9 mouse cellular contexts compared by ENCODE assay signal in genomic region chr3:65317876-65318537, GRCm38 (mm10).
DNase-seq lines count a peak whose midpoint lies in the region; ATAC-seq and TF ChIP-seq lines count a peak whose summit lies in the region.
"Had no signal": no experiment of that assay in that cellular context is flagged by ENCODE, and none has a peak within 500 bp of the region (broad histone marks: within the 10 kb centered on the region; RNA-seq: fewer than 3 reads in every experiment).

No protein-coding gene starts in this region.

- WGBS in hindbrain, postnatal 0 days: 35% methylated on average over 10 of the region's 10 CpGs

- no peaks in the 10 kb centered on the region for H3K9me3 ChIP-seq in hindbrain, postnatal 0 days (ENCODE audit: low read length)
- H3K9me3 ChIP-seq: limb, embryonic 13.5 days had no signal

- no peaks in the 10 kb centered on the region for H3K4me1 ChIP-seq in hindbrain, postnatal 0 days (ENCODE audit: insufficient read depth, low read length)
- H3K4me1 ChIP-seq: limb, embryonic 13.5 days had no signal

- H3K27me3 ChIP-seq in hindbrain, postnatal 0 days (ENCODE audit: insufficient read depth, low read length): no peaks in the 10 kb centered on the region
- H3K27me3 ChIP-seq: limb, embryonic 13.5 days had no signal

- no peak overlapping the region for H3K9ac ChIP-seq in hindbrain, postnatal 0 days (replicated peaks; ENCODE audit: low read length)
- H3K9ac ChIP-seq: limb, embryonic 13.5 days had no signal

- no peak for DNase-seq in frontal cortex, postnatal 10 days (ENCODE audit: low spot score in 2 of 2)
- peak; percentile 47 for DNase-seq in urinary bladder, postnatal 14 days (ENCODE audit: low spot score)
- no peak for DNase-seq in urinary bladder, postnatal 10 days (ENCODE audit: low spot score)
- peak; percentile 80 for DNase-seq in embryo, embryonic 10 days (ENCODE audit: low spot score)
- peak; percentile 59 for DNase-seq in hindbrain, postnatal 0 days (ENCODE audit: low spot score)
- DNase-seq in right cerebral cortex, postnatal 14 days: no peak

- H3K27ac ChIP-seq in hindbrain, postnatal 0 days: no peak overlapping the region
- H3K27ac ChIP-seq: limb, embryonic 13.5 days had no signal

- no peak overlapping the region for H3K4me3 ChIP-seq in hindbrain, postnatal 0 days (ENCODE audit: low read length)
- H3K4me3 ChIP-seq: limb, embryonic 13.5 days had no signal

- TF ChIP-seq CTCF in hindbrain, postnatal 0 days (IDR thresholded peaks at IDR 0.05; ENCODE audit: low read depth): peak; percentile 58

- 0 out of 2 replicates have a peak, but pooled peaks have one; percentile 56 for ATAC-seq in frontal cortex, adult (ENCODE audit: low TSS enrichment)
- ATAC-seq in hindbrain, postnatal 0 days: no peak
- peak; percentile 52 for ATAC-seq in megakaryocyte, adult 5-6 weeks (ENCODE audit: poor library complexity, severe bottlenecking)

- H3K4me2 ChIP-seq in hindbrain, postnatal 0 days (ENCODE audit: low read depth, low read length): no peak overlapping the region
- H3K4me2 ChIP-seq: limb, embryonic 13.5 days had no signal

- H3K36me3 ChIP-seq in hindbrain, postnatal 0 days (ENCODE audit: insufficient read depth, low read length): no peaks in the 10 kb centered on the region
- H3K36me3 ChIP-seq: limb, embryonic 13.5 days had no signal

Comparison
In these comparisons a context has a peak if more than half of its experiments do, and no peak if none do; other contexts are left out.
1. DNase-seq: peak in urinary bladder, postnatal 14 days (single experiment), embryo, embryonic 10 days (single experiment) and hindbrain, postnatal 0 days (single experiment); none in frontal cortex, postnatal 10 days (0 of 2), urinary bladder, postnatal 10 days (single experiment) and right cerebral cortex, postnatal 14 days (single experiment).